Mouse (Mus musculus) heart, embryonic 14.5 days (tissue): ENCODE data around the gene Casp9. TPM values are rescaled to one million over a fixed set of nuclear protein-coding genes. Genes with fewer than 3 reads are reported as not detected.

Experiments
- ATAC-seq: fragments of 200-750 bp; cut with Nextera tagmentation; 2 replicates; pipeline ENCODE4 v1.8.0; 2017; ENCODE audit warnings: low read depth, moderate TSS enrichment; ENCODE audit not compliant: insufficient number of reproducible peaks, insufficient read depth, low FRiP score
- H3K27ac ChIP-seq, 2 experiments: fragments of 200-500 bp in 1 of 2; fragments of 300-500 bp in 1 of 2; sonication (generic) in 1 of 2; replicated peaks in 1 of 2; 2 replicates each; pipeline ENCODE4 v1.5.1; 2012 to 2014; ENCODE audit warnings: low read depth in 2 of 2, low read length in 2 of 2, control low read depth in 1 of 2, mild to moderate bottlenecking in 1 of 2, mixed read lengths in 1 of 2; ENCODE audit not compliant: control insufficient read depth in 1 of 2, insufficient read depth in 1 of 2
- H3K27me3 ChIP-seq: fragments of 300-500 bp; sonication (generic); 2 replicates; pipeline ENCODE4 v1.6.1; 2014; ENCODE audit warnings: mild to moderate bottlenecking, low read length, control low read depth; ENCODE audit not compliant: control insufficient read depth, insufficient read depth
- H3K36me3 ChIP-seq: fragments of 300-500 bp; sonication (generic); 2 replicates; pipeline ENCODE4 v1.6.1; 2014; ENCODE audit warnings: mild to moderate bottlenecking, control low read depth, low read length, mixed read lengths; ENCODE audit not compliant: control insufficient read depth, insufficient read depth
- H3K4me1 ChIP-seq, 2 experiments: fragments of 200-500 bp in 1 of 2; fragments of 300-500 bp in 1 of 2; sonication (generic) in 1 of 2; 2 replicates each; pipeline ENCODE4 v1.6.1; 2012 to 2014; ENCODE audit warnings: low read length in 2 of 2, control low read depth in 1 of 2, mixed read lengths in 1 of 2; ENCODE audit not compliant: control insufficient read depth in 2 of 2, insufficient read depth in 2 of 2
- H3K4me2 ChIP-seq: fragments of 300-500 bp; sonication (generic); 2 replicates; pipeline ENCODE4 v1.6.1; 2014; ENCODE audit warnings: mild to moderate bottlenecking, low read length
- H3K4me3 ChIP-seq, 2 experiments: fragments of 200-500 bp in 1 of 2; fragments of 300-500 bp in 1 of 2; sonication (generic) in 1 of 2; 2 replicates each; pipeline ENCODE4 v1.5.1; 2012 to 2014; ENCODE audit warnings: low read length in 2 of 2, mild to moderate bottlenecking in 2 of 2, control low read depth in 1 of 2, low read depth in 1 of 2, moderate library complexity in 1 of 2; ENCODE audit not compliant: control insufficient read depth in 1 of 2, insufficient read depth in 1 of 2
- H3K9ac ChIP-seq: fragments of 300-500 bp; sonication (generic); 2 replicates; pipeline ENCODE4 v1.6.1; 2014; ENCODE audit warnings: mild to moderate bottlenecking, low read length
- H3K9me3 ChIP-seq: fragments of 300-500 bp; sonication (generic); 2 replicates; pipeline ENCODE4 v1.6.1; 2016; ENCODE audit warnings: low read length, control low read depth; ENCODE audit not compliant: control insufficient read depth
- WGBS: fragments of 180-500 bp; shearing (Covaris S2); extraction: QIAGEN DNeasy Blood & Tissue Kit; methylation state at CpG from one replicate; pipeline ENCODE4 v1.1.7; 2014; 5-methylcytosine and 5-hydroxymethylcytosine counted together
- polyA plus RNA-seq: library from polyadenylated mRNA; unstranded; fragments of >200 nt; fragmentation: Nextera tagmentation; extraction: Ambion mirVana; gene quantifications from 2 replicates; pipeline ENCODE4 v1.2.1, GENCODE M21; 2014

The Casp9 gene
- polyA plus RNA-seq, 1 experiment from 2014 or later, result 15.4 TPM

- no peak overlapping the region for H3K27ac ChIP-seq
- H3K4me3 ChIP-seq, result no peak overlapping the region
- no peak overlapping the region for H3K4me2 ChIP-seq
- H3K9ac ChIP-seq, result no peak overlapping the region
- 74% methylated on average over 7 of the region's 7 CpGs for WGBS
- H3K4me1 ChIP-seq, result peaks cover 8 to 12% of the 10 kb centered on the region in 2 experiments; a peak in 3 of 4 replicates
- no peaks in the 10 kb centered on the region for H3K9me3 ChIP-seq
- H3K36me3 ChIP-seq, result no peaks in the 10 kb centered on the region
- ATAC-seq, result no peak
- no peaks in the 10 kb centered on the region for H3K27me3 ChIP-seq
These were observed 37.9 kb downstream of the Casp9 start for GRCm38 (mm10) chr4:141831361-141831760.

GRCm38 (mm10) chr4:141833911-141834310, 40.5 kb downstream of the Casp9 start:
- Histone ChIP-seq H3K4me2 (no peak overlapping the region), H3K36me3 (no peaks in the 10 kb centered on the region), H3K9ac (no peak overlapping the region), H3K27me3 (no peaks in the 10 kb centered on the region), H3K27ac (no peak overlapping the region), H3K4me1 (no peaks in the 10 kb centered on the region; a peak in 1 of 4 replicates), H3K4me3 (no peak overlapping the region), H3K9me3 (no peaks in the 10 kb centered on the region)
- 35% methylated on average over 1 of the region's 1 CpGs for WGBS
- no peak for ATAC-seq

GRCm38 (mm10) chr4:141834536-141835095, 41.2 kb downstream of the Casp9 start:
- ATAC-seq, result no peak
- 46% methylated on average over 5 of the region's 5 CpGs for WGBS

GRCm38 (mm10) chr4:141845999-141846398, 52.6 kb downstream of the Casp9 start, which contains the start of gene Ctrc:
Ctrc (minus strand) TSS chr4:141846359.
- no peak within 1 kb of the TSS for H3K9ac ChIP-seq
- WGBS, result 77% methylated on average over 6 of the region's 6 CpGs
- no peaks in the 10 kb centered on the region for H3K4me1 ChIP-seq
- no peak within 1 kb of the TSS for H3K27ac ChIP-seq
- H3K9me3 ChIP-seq, result no peaks in the 10 kb centered on the region
- no peaks in the 10 kb centered on the region for H3K27me3 ChIP-seq
- H3K4me3 ChIP-seq, result no peak within 1 kb of the TSS
- no peak for ATAC-seq
- H3K4me2 ChIP-seq, result no peak within 1 kb of the TSS
- H3K36me3 ChIP-seq, result no peaks in the 10 kb centered on the region

More at GRCm38 (mm10) chr4:141834536-141835095, 41.2 kb downstream of the Casp9 start:
- Histone ChIP-seq H3K9me3 (no peaks in the 10 kb centered on the region), H3K27ac (no peak overlapping the region), H3K4me2 (no peak overlapping the region), H3K9ac (no peak overlapping the region), H3K4me1 (no peaks in the 10 kb centered on the region; a peak in 1 of 4 replicates), H3K36me3 (no peaks in the 10 kb centered on the region), H3K4me3 (no peak overlapping the region), H3K27me3 (no peaks in the 10 kb centered on the region)

- Histone ChIP-seq H3K27me3 (no peaks in the 10 kb centered on the region), H3K36me3 (peaks cover 3% of the 10 kb centered on the region), H3K9me3 (no peaks in the 10 kb centered on the region), H3K4me3 (no peak overlapping the region), H3K4me1 (no peaks in the 10 kb centered on the region), H3K4me2 (no peak overlapping the region), H3K9ac (no peak overlapping the region), H3K27ac (no peak overlapping the region)
- WGBS, result 79% methylated on average over 9 of the region's 9 CpGs
- ATAC-seq, result no peak
These were observed 60.0 kb downstream of the Casp9 start for GRCm38 (mm10) chr4:141853437-141853836.

GRCm38 (mm10) chr4:141857422-141857930, 64.1 kb downstream of the Casp9 start:
- 18% methylated on average over 10 of the region's 10 CpGs for WGBS
- peaks cover 42% of the 10 kb centered on the region for H3K36me3 ChIP-seq
- no peak overlapping the region for H3K4me3 ChIP-seq
- no peaks in the 10 kb centered on the region for H3K9me3 ChIP-seq
- H3K27ac ChIP-seq, result peak overlapping the region; percentile 33 to 39; a peak in 1 of 4 replicates
- H3K27me3 ChIP-seq, result no peaks in the 10 kb centered on the region
- no peaks in the 10 kb centered on the region; a peak in 1 of 4 replicates for H3K4me1 ChIP-seq
- no peak overlapping the region for H3K4me2 ChIP-seq
- ATAC-seq, result peak; percentile 62
- H3K9ac ChIP-seq, result no peak overlapping the region

- H3K27ac ChIP-seq, result no peak overlapping the region
- no peak overlapping the region for H3K9ac ChIP-seq
- H3K4me3 ChIP-seq, result no peak overlapping the region
- peaks cover 43% of the 10 kb centered on the region for H3K36me3 ChIP-seq
- peaks cover 6 to 9% of the 10 kb centered on the region in 2 experiments for H3K4me1 ChIP-seq
- whole genome bisulfite sequencing, result 90% methylated on average over 18 of the region's 20 CpGs
- H3K27me3 ChIP-seq, result no peaks in the 10 kb centered on the region
- no peaks in the 10 kb centered on the region for H3K9me3 ChIP-seq
- no peak overlapping the region for H3K4me2 ChIP-seq
- ATAC-seq, result no peak
These were observed 65.1 kb downstream of the Casp9 start for GRCm38 (mm10) chr4:141858501-141858900.

- Histone ChIP-seq H3K9me3 (no peaks in the 10 kb centered on the region), H3K36me3 (peaks cover 43% of the 10 kb centered on the region), H3K9ac (no peak overlapping the region), H3K27me3 (no peaks in the 10 kb centered on the region), H3K4me2 (no peak overlapping the region), H3K27ac (no peak overlapping the region), H3K4me3 (no peak overlapping the region), H3K4me1 (peaks cover 13 to 15% of the 10 kb centered on the region in 2 experiments)
- 97% methylated on average over 14 of the region's 14 CpGs for WGBS
- no peak for ATAC-seq
These were observed 65.9 kb downstream of the Casp9 start for GRCm38 (mm10) chr4:141859351-141859750.
